Mouse (Mus musculus): ENCODE measurements around the gene Exo5. TPM values are rescaled to one million over a fixed set of nuclear protein-coding genes. Genes with fewer than 3 reads are reported as not detected.

The Exo5 gene
- total RNA-seq, 1 experiment from 2014 or later, result 16.9 TPM

GRCm38 (mm10) chr4:120880731-120881432 lies 43.9 kb downstream of the Exo5 start:
- ATAC-seq (ENCODE audit: extremely low read depth, insufficient number of reproducible peaks, low FRiP score, poor library complexity, severe bottlenecking), result no peak

- no peak for ATAC-seq (ENCODE audit: extremely low read depth, insufficient number of reproducible peaks, low FRiP score, poor library complexity, severe bottlenecking)
Measured at GRCm38 (mm10) chr4:120879386-120879785, 45.4 kb downstream of the Exo5 start.

- ATAC-seq (ENCODE audit: extremely low read depth, insufficient number of reproducible peaks, low FRiP score, poor library complexity, severe bottlenecking), result no peak
Measured at GRCm38 (mm10) chr4:120878728-120879127, 46.1 kb downstream of the Exo5 start.

- no peak for ATAC-seq (ENCODE audit: extremely low read depth, insufficient number of reproducible peaks, low FRiP score, poor library complexity, severe bottlenecking)
Measured at GRCm38 (mm10) chr4:120875961-120876360, 48.9 kb downstream of the Exo5 start.

Other genes with a start within 250 kb of the Exo5 start
- 0.12 TPM in 1 of 2 replicates, not detected in the other for gene Kcnq4, start 176.4 kb downstream of the Exo5 start, total RNA-seq (2017)
- gene Nfyc, start 93.4 kb downstream of the Exo5 start, total RNA-seq (2017), result 91.5 TPM in 2 replicates
- gene Rims3, start 70.2 kb downstream of the Exo5 start, total RNA-seq (2017), result 0.12 and 0.37 TPM in 2 replicates
- gene Zfp69, start 26.7 kb upstream of the Exo5 start, total RNA-seq (2017), result 4.8 and 10.3 TPM in 2 replicates
- 209 and 239 TPM in 2 replicates for gene Smap2, start 92.2 kb upstream of the Exo5 start, total RNA-seq (2017)
- 0.61 TPM in 1 of 2 replicates, not detected in the other for gene Col9a2, start 114.4 kb upstream of the Exo5 start, total RNA-seq (2017)
- 25.0 and 25.9 TPM in 2 replicates for gene Zmpste24, start 173.2 kb upstream of the Exo5 start, total RNA-seq (2017)
- not detected in 2 replicates for gene Tmco2, start 184.2 kb upstream of the Exo5 start, total RNA-seq (2017)